Mouse (Mus musculus) small intestine, adult 2 months (tissue): ENCODE data around the gene Pik3r6.

ENCODE experiments used
- CTCF ChIP-seq: fragments of 200-500 bp; IDR thresholded peaks from 2 replicates; pipeline ENCODE4 v1.5.1; 2012; ENCODE audit warnings: low read depth, mild to moderate bottlenecking, control low read depth, inconsistent platforms, low read length, moderate library complexity, mixed read lengths; ENCODE audit not compliant: insufficient replicate concordance, insufficient read length; ENCODE audit errors: extremely low read depth
- POLR2A ChIP-seq: fragments of 200-500 bp; IDR thresholded peaks from 2 replicates; pipeline ENCODE4 v1.6.1; 2012; ENCODE audit warnings: low read depth, mild to moderate bottlenecking, control low read depth, inconsistent platforms, low read length, moderate library complexity

GRCm38 (mm10) chr11:68472162-68472849 is 30.5 kb upstream of the Pik3r6 start:
- TF ChIP-seq CTCF (no peak), POLR2A (no peak)
